Mouse (Mus musculus): ENCODE data around the gene Lrpprc. TPM values are rescaled to one million over a fixed set of nuclear protein-coding genes. Genes with fewer than 3 reads are reported as not detected.
A peak's percentile ranks its signal among the peaks of the same experiment; 100 is the strongest.

The Lrpprc gene
- polyA plus RNA-seq, 1 experiment = 5.4 TPM

DNA sequence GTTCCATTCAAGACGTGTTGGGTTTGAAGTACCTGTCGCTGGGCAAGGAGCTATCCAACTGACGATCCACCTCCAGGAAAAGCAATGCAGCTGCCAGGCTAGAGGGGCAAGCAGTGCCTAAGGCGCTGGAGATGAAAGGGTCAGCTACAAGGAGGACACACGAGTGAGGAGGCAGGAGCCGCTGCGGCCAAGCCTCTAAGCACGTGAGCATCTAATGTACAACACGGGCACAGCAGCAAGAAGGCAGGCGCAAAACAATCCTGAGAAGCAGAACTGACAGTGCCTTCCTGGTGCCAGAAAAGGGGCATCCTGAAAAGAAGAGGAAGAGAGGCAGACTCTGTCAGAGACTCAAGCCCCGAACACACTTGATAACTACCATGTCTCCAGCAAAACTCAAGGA lies 3.1 kb downstream of the Lrpprc start:
- WGBS = 91% methylated on average over 11 of the region's 11 CpGs
- Histone ChIP-seq H3K36me3 (ENCODE audit: control insufficient read depth, insufficient read depth, low read length) (peaks cover 1% of the 10 kb centered on the region; the same call in 1 of the 2 replicates), H3K4me3 (ENCODE audit: extremely low read depth, insufficient read depth, insufficient read length) (no peak overlapping the region), H3K27ac (ENCODE audit: insufficient read depth, low read length) (no peak overlapping the region), H3K4me1 (ENCODE audit: control insufficient read depth, insufficient read depth, insufficient read length) (0 out of 2 replicates have a peak, but pooled peaks cover 2% of the 10 kb centered on the region), H3K27me3 (ENCODE audit: control insufficient read depth, insufficient read depth, low read length) (no peaks in the 10 kb centered on the region)
- TF ChIP-seq CTCF (IDR thresholded peaks at IDR 0.05; ENCODE audit: extremely low read depth, insufficient read depth, insufficient read length, insufficient replicate concordance) = no peak
- no peak for TF ChIP-seq POLR2A (IDR thresholded peaks at IDR 0.05; ENCODE audit: low read depth, low read length)
- DNase-seq (ENCODE audit: low read depth in 1 of 2, low spot score in 2 of 2) = no peak

DNA sequence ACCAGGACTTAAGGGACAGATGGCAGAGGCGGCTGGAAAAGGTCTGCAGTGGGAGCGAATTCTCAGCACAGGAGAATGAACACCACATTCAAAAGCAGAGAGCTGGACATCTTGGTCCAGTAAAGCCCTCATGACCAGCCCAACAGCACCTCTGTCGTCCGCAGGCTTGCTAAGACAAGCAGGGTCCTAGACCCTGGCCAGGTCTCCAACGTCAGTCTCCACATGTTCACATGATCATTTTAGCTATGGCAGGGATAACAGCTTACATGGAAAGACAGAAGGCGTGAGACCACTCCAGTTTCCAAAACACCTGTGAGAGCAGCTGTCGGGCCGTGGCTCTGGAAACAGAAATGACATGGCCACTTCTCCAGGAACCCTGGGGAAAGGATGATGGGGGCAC lies 3.7 kb downstream of the Lrpprc start:
- Histone ChIP-seq H3K4me1 (ENCODE audit: control insufficient read depth, insufficient read depth, insufficient read length) (0 out of 2 replicates have a peak, but pooled peaks cover 2% of the 10 kb centered on the region), H3K36me3 (ENCODE audit: control insufficient read depth, insufficient read depth, low read length) (peaks cover 1% of the 10 kb centered on the region; the same call in 1 of the 2 replicates), H3K4me3 (ENCODE audit: extremely low read depth, insufficient read depth, insufficient read length) (no peak overlapping the region), H3K27me3 (ENCODE audit: control insufficient read depth, insufficient read depth, low read length) (no peaks in the 10 kb centered on the region), H3K27ac (ENCODE audit: insufficient read depth, low read length) (no peak overlapping the region)
- TF ChIP-seq CTCF (IDR thresholded peaks at IDR 0.05; ENCODE audit: extremely low read depth, insufficient read depth, insufficient read length, insufficient replicate concordance) (no peak), POLR2A (IDR thresholded peaks at IDR 0.05; ENCODE audit: low read depth, low read length) (no peak)
- 94% methylated on average over 8 of the region's 8 CpGs for WGBS
- DNase-seq (ENCODE audit: low read depth in 1 of 2, low spot score in 2 of 2) = no peak

DNA sequence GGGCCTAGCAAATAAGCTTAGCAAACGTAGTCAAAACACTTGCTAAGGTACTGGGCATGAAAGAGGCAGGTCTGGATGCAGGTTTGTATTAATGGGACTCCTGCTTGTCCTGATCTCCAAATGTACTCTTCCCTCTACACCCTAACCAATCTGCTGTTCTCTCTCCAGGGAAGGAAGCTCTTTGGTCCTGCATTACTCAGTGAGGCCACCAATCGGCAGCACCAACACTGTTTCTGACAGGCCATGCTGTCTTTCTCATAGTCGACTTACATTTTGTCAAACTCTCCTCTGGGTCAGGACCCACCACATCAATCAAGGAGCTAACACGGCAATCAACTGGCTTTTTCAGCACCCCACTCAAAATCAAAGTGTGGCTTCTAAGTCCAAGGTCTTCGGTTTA lies 5.4 kb downstream of the Lrpprc start:
- no peaks in the 10 kb centered on the region for H3K4me1 ChIP-seq (ENCODE audit: control insufficient read depth, insufficient read depth, insufficient read length)
- WGBS = 86% methylated on average over 5 of the region's 5 CpGs
- DNase-seq (ENCODE audit: low read depth in 1 of 2, low spot score in 2 of 2) = no peak
- no peak overlapping the region for H3K4me3 ChIP-seq (ENCODE audit: extremely low read depth, insufficient read depth, insufficient read length)
- peaks cover 1% of the 10 kb centered on the region; the same call in 1 of the 2 replicates for H3K36me3 ChIP-seq (ENCODE audit: control insufficient read depth, insufficient read depth, low read length)
- TF ChIP-seq POLR2A (IDR thresholded peaks at IDR 0.05; ENCODE audit: low read depth, low read length) = no peak
- TF ChIP-seq CTCF (IDR thresholded peaks at IDR 0.05; ENCODE audit: extremely low read depth, insufficient read depth, insufficient read length, insufficient replicate concordance) = no peak
- no peak overlapping the region for H3K27ac ChIP-seq (ENCODE audit: insufficient read depth, low read length)
- H3K27me3 ChIP-seq (ENCODE audit: control insufficient read depth, insufficient read depth, low read length) = no peaks in the 10 kb centered on the region

DNA sequence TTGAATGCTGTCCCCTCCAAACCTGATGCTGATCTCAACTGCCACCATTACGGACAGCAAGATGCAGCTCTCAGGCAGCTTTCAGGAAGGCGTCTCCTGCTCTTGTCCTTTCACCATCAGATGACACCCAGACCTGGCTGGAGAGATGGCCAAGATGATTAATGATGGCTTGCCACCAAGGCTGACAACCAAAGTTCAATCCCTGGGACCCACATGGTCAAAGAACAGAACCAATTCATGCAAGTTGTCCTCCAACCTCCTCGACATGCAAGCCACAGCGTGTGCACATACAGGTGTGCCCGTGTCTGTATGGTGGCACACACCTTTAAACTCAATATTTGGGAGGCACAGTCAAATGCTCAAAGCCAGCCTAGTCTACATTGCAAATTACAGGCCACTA lies 7.1 kb downstream of the Lrpprc start:
- Histone ChIP-seq H3K4me1 (ENCODE audit: control insufficient read depth, insufficient read depth, insufficient read length) (no peaks in the 10 kb centered on the region), H3K27ac (ENCODE audit: insufficient read depth, low read length) (no peak overlapping the region), H3K27me3 (ENCODE audit: control insufficient read depth, insufficient read depth, low read length) (no peaks in the 10 kb centered on the region), H3K36me3 (ENCODE audit: control insufficient read depth, insufficient read depth, low read length) (peaks cover 1% of the 10 kb centered on the region; the same call in 1 of the 2 replicates), H3K4me3 (ENCODE audit: extremely low read depth, insufficient read depth, insufficient read length) (no peak overlapping the region)
- WGBS = 94% methylated on average over 5 of the region's 5 CpGs
- DNase-seq (ENCODE audit: low read depth in 1 of 2, low spot score in 2 of 2) = no peak
- no peak for TF ChIP-seq POLR2A (IDR thresholded peaks at IDR 0.05; ENCODE audit: low read depth, low read length)
- no peak for TF ChIP-seq CTCF (IDR thresholded peaks at IDR 0.05; ENCODE audit: extremely low read depth, insufficient read depth, insufficient read length, insufficient replicate concordance)

DNA sequence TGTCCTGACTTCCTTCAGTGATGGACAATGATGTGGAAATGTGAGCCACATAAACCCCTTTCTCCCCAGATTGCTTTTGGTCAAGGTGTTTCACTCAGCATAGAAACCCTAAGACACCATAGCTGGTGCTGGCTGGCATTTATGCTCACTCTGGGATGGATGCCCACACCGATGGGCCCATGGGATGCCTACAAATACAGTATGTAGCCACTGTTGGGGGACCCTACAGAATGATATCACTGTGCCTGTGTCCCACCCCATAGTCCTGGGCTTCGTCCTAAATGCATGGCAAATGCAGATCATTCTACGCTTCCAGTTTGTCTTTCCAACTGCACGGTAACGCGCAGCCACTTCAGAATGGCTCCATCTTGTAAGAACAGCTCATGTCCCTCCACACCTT lies 10.3 kb downstream of the Lrpprc start:
- peaks cover 5% of the 10 kb centered on the region for H3K36me3 ChIP-seq (ENCODE audit: control insufficient read depth, insufficient read depth, low read length)
- H3K4me1 ChIP-seq (ENCODE audit: control insufficient read depth, insufficient read depth, insufficient read length) = no peaks in the 10 kb centered on the region
- no peak for DNase-seq (ENCODE audit: low read depth in 1 of 2, low spot score in 2 of 2)
- H3K27me3 ChIP-seq (ENCODE audit: control insufficient read depth, insufficient read depth, low read length) = no peaks in the 10 kb centered on the region
- 99% methylated on average over 6 of the region's 6 CpGs for WGBS
- no peak overlapping the region for H3K4me3 ChIP-seq (ENCODE audit: extremely low read depth, insufficient read depth, insufficient read length)
- no peak overlapping the region for H3K27ac ChIP-seq (ENCODE audit: insufficient read depth, low read length)
- TF ChIP-seq POLR2A (IDR thresholded peaks at IDR 0.05; ENCODE audit: low read depth, low read length) (no peak), CTCF (IDR thresholded peaks at IDR 0.05; ENCODE audit: extremely low read depth, insufficient read depth, insufficient read length, insufficient replicate concordance) (no peak)

DNA sequence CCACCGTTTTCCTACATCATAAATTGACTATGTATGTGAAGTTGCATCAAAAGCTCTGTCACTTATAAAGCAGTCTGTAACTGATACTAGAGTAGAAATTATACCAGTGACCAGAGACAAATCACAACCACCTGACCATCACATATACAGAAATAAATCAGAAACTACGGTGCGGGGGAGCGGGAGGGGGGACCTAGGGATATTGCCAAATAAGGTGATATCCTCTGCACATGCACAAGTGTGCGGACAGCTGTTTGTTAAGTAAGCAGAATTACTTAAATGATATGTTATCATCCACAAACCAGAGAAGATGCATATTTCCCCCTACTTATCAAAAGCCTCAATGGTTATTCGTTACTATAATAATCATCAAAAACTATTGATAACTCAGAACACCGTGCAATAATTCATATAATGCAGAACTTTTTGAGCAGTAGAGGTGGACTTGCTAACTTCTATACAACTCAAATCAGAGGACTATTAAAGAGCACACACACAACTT lies 12.1 kb downstream of the Lrpprc start:
- no peak for TF ChIP-seq CTCF (IDR thresholded peaks at IDR 0.05; ENCODE audit: extremely low read depth, insufficient read depth, insufficient read length, insufficient replicate concordance)
- TF ChIP-seq POLR2A (IDR thresholded peaks at IDR 0.05; ENCODE audit: low read depth, low read length) = no peak
- no peak for DNase-seq (ENCODE audit: low read depth in 1 of 2, low spot score in 2 of 2)
- 79% methylated on average over 7 of the region's 7 CpGs for WGBS
- Histone ChIP-seq H3K27me3 (ENCODE audit: control insufficient read depth, insufficient read depth, low read length) (no peaks in the 10 kb centered on the region), H3K36me3 (ENCODE audit: control insufficient read depth, insufficient read depth, low read length) (peaks cover 10% of the 10 kb centered on the region), H3K4me1 (ENCODE audit: control insufficient read depth, insufficient read depth, insufficient read length) (no peaks in the 10 kb centered on the region), H3K27ac (ENCODE audit: insufficient read depth, low read length) (no peak overlapping the region), H3K4me3 (ENCODE audit: extremely low read depth, insufficient read depth, insufficient read length) (no peak overlapping the region)

DNA sequence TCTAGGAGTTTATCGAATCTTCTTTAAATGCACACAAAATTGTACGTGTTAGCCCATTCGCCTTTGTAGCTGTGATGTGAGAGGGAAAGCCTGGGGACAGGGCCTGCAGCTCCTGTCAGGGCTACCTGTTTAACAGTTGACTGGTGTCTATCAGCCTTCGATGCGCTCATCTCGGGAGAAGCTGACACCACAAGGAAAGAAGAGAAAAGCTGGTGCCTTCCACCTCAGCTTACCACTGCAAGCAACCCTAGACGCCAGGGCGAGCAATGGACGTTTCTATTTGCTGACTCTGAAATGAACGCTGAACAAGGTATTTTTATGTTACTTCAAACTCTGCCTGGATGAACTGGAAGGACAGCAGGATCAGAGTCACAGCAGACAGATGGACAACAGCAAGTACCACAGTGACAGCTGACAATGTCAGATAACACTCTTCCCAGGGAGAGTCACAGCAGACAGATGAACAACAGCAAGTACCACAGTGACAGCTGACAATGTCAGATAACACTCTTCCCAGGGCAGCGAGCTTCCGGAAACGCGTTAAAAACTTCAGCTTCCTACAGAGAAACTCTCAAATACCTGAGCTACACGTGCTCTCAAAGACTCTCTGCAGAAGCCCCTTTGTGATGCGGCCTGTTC lies 14.1 kb downstream of the Lrpprc start:
- Histone ChIP-seq H3K27ac (ENCODE audit: insufficient read depth, low read length) (peak overlapping the region; percentile 52; the same call in 1 of the 2 replicates), H3K27me3 (ENCODE audit: control insufficient read depth, insufficient read depth, low read length) (no peaks in the 10 kb centered on the region), H3K4me1 (ENCODE audit: control insufficient read depth, insufficient read depth, insufficient read length) (no peaks in the 10 kb centered on the region), H3K4me3 (ENCODE audit: extremely low read depth, insufficient read depth, insufficient read length) (no peak overlapping the region), H3K36me3 (ENCODE audit: control insufficient read depth, insufficient read depth, low read length) (peaks cover 14% of the 10 kb centered on the region)
- DNase-seq (ENCODE audit: low read depth in 1 of 2, low spot score in 2 of 2) = no peak
- WGBS = 78% methylated on average over 16 of the region's 16 CpGs
- TF ChIP-seq CTCF (IDR thresholded peaks at IDR 0.05; ENCODE audit: extremely low read depth, insufficient read depth, insufficient read length, insufficient replicate concordance) (no peak), POLR2A (IDR thresholded peaks at IDR 0.05; ENCODE audit: low read depth, low read length) (no peak)
